Mouse (Mus musculus) midbrain, embryonic 15.5 days (tissue): ENCODE results near the gene Ctrc. TPM values are rescaled to one million over a fixed set of nuclear protein-coding genes. Genes with fewer than 3 reads are reported as not detected.

Source experiments
- ATAC-seq: fragments of 200-750 bp; cut with Nextera tagmentation; replicated peaks from 2 replicates; pipeline ENCODE4 v1.8.0; 2017; ENCODE audit warnings: moderate TSS enrichment
- H3K27ac ChIP-seq: fragments of 300-500 bp; sonication (generic); 2 replicates; pipeline ENCODE4 v1.5.1; 2015; ENCODE audit warnings: mild to moderate bottlenecking, inconsistent platforms
- H3K27me3 ChIP-seq: fragments of 300-500 bp; sonication (generic); replicated peaks from 2 replicates; pipeline ENCODE4 v1.6.1; 2015; ENCODE audit warnings: inconsistent platforms
- H3K36me3 ChIP-seq: fragments of 300-500 bp; sonication (generic); replicated peaks from 2 replicates; pipeline ENCODE4 v1.6.1; 2015; ENCODE audit warnings: inconsistent platforms
- H3K4me1 ChIP-seq: fragments of 300-500 bp; sonication (generic); 2 replicates; pipeline ENCODE4 v1.6.1; 2015; ENCODE audit warnings: inconsistent platforms
- H3K4me2 ChIP-seq: fragments of 300-500 bp; sonication (generic); 2 replicates; pipeline ENCODE4 v1.6.1; 2015; ENCODE audit warnings: inconsistent platforms, mild to moderate bottlenecking, moderate library complexity
- H3K4me3 ChIP-seq: fragments of 300-500 bp; sonication (generic); 2 replicates; pipeline ENCODE4 v1.5.1; 2015; ENCODE audit warnings: mild to moderate bottlenecking, inconsistent platforms
- H3K9ac ChIP-seq: fragments of 300-500 bp; sonication (generic); 2 replicates; pipeline ENCODE4 v1.6.1; 2015; ENCODE audit warnings: mild to moderate bottlenecking, inconsistent platforms
- H3K9me3 ChIP-seq: fragments of 300-500 bp; sonication (generic); 2 replicates; pipeline ENCODE4 v1.6.1; 2016; ENCODE audit warnings: inconsistent platforms
- WGBS: fragments of 180-500 bp; shearing (Covaris S2); methylation state at CpG from one replicate; pipeline ENCODE4 v1.1.7; 2015; ENCODE audit warnings: mixed read lengths; 5-methylcytosine and 5-hydroxymethylcytosine counted together
- polyA plus RNA-seq: library from polyadenylated mRNA; unstranded; fragments of >200 nt; fragmentation: Nextera tagmentation; extraction: Ambion mirVana; gene quantifications from 2 replicates; pipeline ENCODE4 v1.2.1, GENCODE M21; 2015

The Ctrc gene
- polyA plus RNA-seq, 1 experiment from 2014 or later = not detected

DNA sequence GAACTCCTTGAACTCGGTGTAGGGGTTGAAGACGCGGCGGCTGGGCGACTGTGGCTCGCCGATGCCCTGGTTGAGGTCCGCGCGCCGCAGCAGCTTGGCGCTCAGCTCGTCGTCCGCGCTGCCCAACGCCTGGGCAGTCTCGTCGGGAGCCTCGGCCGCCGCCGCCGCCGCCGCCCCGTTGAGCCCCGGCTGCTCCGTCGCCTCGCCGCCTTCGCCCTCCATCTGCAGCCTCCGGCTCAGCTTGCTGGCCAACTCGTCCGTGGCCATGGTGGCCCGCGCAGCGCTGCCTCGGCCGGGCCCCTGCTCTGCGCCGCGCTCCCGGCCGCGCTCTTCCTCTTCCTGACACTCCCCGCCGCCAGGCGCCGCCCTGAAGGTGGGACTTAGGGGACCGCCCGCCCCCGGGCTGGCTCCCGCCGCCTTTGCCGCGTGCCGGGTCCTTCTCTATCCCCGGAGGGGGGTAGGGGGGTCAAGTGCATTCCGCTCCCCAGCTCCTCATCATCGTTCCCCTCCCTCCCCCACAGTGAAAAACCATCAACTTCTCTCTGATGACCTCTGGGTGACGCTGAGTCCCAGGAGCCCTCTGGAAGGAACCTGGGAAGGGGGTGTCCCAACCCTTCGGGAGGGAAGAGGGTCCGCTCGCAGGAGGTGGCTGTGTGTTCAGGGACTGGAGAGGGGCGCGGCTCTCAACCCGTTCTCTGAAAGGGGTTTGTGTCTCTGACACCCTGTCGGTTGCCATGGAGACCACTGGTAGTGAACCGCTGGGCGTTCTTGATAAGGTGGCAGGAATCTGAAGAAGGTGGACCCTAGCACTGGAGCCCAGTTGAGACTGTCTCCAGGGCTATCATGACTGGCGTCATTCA, 28.7 kb upstream of the Ctrc start, which contains the start of gene Efhd2:
Gene Efhd2 (minus strand): TSS at position 320 of the 860 bp plus-strand sequence.
- peak within 1 kb of the TSS; percentile 80 for H3K4me3 ChIP-seq
- peak within 1 kb of the TSS; percentile 84 for H3K27ac ChIP-seq
- peaks cover 52% of the 10 kb centered on the region for H3K4me1 ChIP-seq
- no peaks in the 10 kb centered on the region for H3K9me3 ChIP-seq
- peak; percentile 92 for ATAC-seq
- no peaks in the 10 kb centered on the region for H3K27me3 ChIP-seq
- H3K4me2 ChIP-seq = peak within 1 kb of the TSS; percentile 74
- peak within 1 kb of the TSS; percentile 86 for H3K9ac ChIP-seq
- WGBS = under 1% methylated on average over 72 of the region's 73 CpGs
- H3K36me3 ChIP-seq = no peaks in the 10 kb centered on the region

DNA sequence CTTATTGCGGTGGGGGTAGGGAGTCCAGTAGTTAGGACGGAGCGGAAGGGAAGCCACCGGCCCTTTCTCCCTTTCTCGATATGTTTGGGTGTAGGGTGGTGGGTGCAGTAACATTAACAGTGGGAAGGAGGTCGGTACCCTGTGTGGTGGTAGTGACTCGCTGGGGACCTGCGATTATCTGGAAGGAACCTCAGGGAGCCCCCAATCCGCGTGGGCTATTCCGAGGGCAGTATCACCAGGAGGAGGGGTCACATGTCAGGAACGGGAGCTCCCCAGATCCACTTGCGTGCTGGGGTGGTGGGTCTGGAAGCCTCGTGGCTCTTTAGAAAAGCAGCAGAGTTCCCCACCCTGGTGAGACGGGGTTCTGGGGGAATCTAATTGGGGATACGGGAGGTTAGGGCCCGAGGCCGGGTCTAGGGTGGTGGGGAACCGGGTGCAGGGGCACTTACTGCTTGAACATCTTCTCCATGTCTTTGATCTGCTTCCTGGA, 28.0 kb upstream of the Ctrc start:
- H3K27me3 ChIP-seq = no peaks in the 10 kb centered on the region
- H3K4me3 ChIP-seq = peak overlapping the region; percentile 80
- H3K36me3 ChIP-seq = no peaks in the 10 kb centered on the region
- H3K9ac ChIP-seq = peak overlapping the region; percentile 86
- peak; percentile 24 for ATAC-seq
- H3K9me3 ChIP-seq = no peaks in the 10 kb centered on the region
- peak overlapping the region; percentile 74 for H3K4me2 ChIP-seq
- H3K27ac ChIP-seq = peak overlapping the region; percentile 84
- peaks cover 54% of the 10 kb centered on the region for H3K4me1 ChIP-seq
- WGBS = under 1% methylated on average over 19 of the region's 19 CpGs

DNA sequence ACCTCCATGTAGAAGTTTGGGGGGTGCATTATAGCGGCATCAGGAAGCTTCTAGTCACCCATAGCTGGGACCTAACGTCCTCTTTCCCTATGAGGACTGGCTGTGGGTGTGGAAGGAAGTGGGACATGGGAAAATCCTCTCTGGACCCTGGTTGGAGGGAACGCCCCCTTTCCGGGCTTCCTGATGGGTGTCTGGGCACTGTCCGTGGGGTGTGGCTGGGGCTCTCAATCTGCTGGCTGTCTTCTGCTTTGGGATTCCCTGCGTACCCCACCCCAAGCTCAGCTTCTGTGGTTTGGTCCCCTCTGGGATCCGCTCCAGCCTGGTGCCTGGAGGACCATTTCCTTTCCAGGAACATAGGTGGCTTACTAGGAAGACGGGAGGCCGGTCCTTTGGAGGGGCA, 26.8 kb upstream of the Ctrc start:
- Histone ChIP-seq H3K4me2 (peak overlapping the region; percentile 74), H3K27me3 (no peaks in the 10 kb centered on the region), H3K9me3 (no peaks in the 10 kb centered on the region), H3K27ac (no peak overlapping the region), H3K36me3 (no peaks in the 10 kb centered on the region), H3K4me3 (peak overlapping the region; percentile 80), H3K9ac (peak overlapping the region; percentile 86; the same call in 1 of the 2 replicates), H3K4me1 (peaks cover 59% of the 10 kb centered on the region)
- ATAC-seq = no peak
- 76% methylated on average over 9 of the region's 9 CpGs for WGBS

- H3K27ac ChIP-seq = peak overlapping the region; percentile 61
- peak overlapping the region; percentile 9; the same call in 1 of the 2 replicates for H3K9ac ChIP-seq
- H3K9me3 ChIP-seq = no peaks in the 10 kb centered on the region
- no peaks in the 10 kb centered on the region for H3K27me3 ChIP-seq
- WGBS = 44% methylated on average over 9 of the region's 9 CpGs
- H3K4me3 ChIP-seq = peak overlapping the region; percentile 80
- ATAC-seq = no peak
- peaks cover 69% of the 10 kb centered on the region for H3K4me1 ChIP-seq
- peak overlapping the region; percentile 74 for H3K4me2 ChIP-seq
- H3K36me3 ChIP-seq = no peaks in the 10 kb centered on the region
These were observed 25.8 kb upstream of the Ctrc start for GRCm38 (mm10) chr4:141871909-141872308.

DNA sequence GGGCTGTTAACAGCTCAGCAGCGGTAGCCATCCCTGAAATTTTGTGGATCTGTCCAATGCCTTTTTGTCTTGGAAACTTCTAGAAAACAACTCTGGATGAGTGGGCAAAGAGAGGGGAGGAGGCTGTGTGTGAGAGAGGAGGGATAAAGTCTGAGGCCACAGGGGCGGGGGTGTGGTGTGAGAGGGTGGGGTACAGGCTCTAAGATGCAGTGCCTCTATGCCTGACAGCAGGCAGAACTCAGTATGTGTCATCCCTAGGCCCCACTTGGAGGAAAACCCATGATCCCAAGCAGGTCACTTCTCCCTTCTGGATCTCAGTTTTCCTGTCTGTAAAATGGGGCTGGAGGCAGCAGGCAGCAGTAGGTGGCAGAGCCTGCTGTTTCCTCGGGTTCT, 25.2 kb upstream of the Ctrc start:
- H3K9me3 ChIP-seq = no peaks in the 10 kb centered on the region
- no peak overlapping the region for H3K9ac ChIP-seq
- 0 out of 2 replicates have a peak overlapping the region, but pooled peaks have one; percentile 13 for H3K27ac ChIP-seq
- WGBS = 90% methylated on average over 3 of the region's 3 CpGs
- no peak overlapping the region for H3K4me3 ChIP-seq
- H3K4me1 ChIP-seq = peaks cover 75% of the 10 kb centered on the region
- ATAC-seq = no peak
- no peaks in the 10 kb centered on the region for H3K27me3 ChIP-seq
- H3K4me2 ChIP-seq = peak overlapping the region; percentile 74
- H3K36me3 ChIP-seq = no peaks in the 10 kb centered on the region

GRCm38 (mm10) chr4:141870666-141871332, 24.6 kb upstream of the Ctrc start:
- H3K4me2 ChIP-seq = no peak overlapping the region
- no peaks in the 10 kb centered on the region for H3K36me3 ChIP-seq
- H3K27me3 ChIP-seq = no peaks in the 10 kb centered on the region
- H3K4me3 ChIP-seq = no peak overlapping the region
- H3K4me1 ChIP-seq = peaks cover 76% of the 10 kb centered on the region
- 63% methylated on average over 11 of the region's 11 CpGs for WGBS
- no peak for ATAC-seq
- H3K27ac ChIP-seq = 0 out of 2 replicates have a peak overlapping the region, but pooled peaks have one; percentile 13
- H3K9me3 ChIP-seq = no peaks in the 10 kb centered on the region
- H3K9ac ChIP-seq = no peak overlapping the region

DNA sequence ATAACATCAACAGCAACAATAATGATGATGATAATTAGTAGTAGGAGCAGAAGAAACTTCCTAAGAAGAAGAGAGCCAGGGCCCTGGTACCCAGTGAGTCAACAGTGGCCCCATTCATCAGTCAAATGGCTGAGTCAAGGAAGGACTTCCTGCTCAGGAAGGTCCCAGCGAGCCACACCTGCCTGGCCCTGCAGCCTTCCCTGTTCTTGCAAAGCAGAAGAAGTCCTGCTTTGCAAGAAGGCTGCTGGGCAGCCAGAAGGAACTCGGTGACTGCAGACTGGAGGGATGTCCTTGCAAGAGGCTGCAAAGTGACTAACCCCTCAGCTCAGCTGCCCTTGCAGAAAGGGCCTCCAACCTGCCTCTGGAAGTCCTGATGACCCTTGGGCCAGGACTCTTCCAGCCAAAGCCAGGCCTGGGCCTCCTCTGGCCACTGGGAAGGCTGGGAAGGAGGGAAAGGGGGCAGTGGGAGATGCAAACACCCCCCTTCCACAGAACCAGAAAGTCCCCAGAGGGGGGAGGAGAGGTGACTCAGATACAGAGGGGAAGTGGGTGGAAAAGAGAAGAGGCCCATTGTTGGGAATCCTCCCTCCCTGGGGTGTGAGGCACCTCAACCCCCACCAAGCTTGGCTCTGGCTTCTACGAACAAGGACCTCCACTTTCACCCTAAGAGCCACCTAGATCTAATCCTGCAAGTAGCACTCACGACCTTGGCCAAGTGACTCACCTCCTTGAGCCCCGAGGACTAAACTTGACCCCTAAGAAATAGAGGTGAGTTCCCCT, 23.5 kb upstream of the Ctrc start:
- 78% methylated on average over 5 of the region's 5 CpGs for WGBS
- Histone ChIP-seq H3K36me3 (no peaks in the 10 kb centered on the region), H3K4me2 (no peak overlapping the region), H3K9me3 (no peaks in the 10 kb centered on the region), H3K27ac (no peak overlapping the region; the same call in 1 of the 2 replicates), H3K4me1 (peaks cover 68% of the 10 kb centered on the region), H3K4me3 (no peak overlapping the region), H3K27me3 (no peaks in the 10 kb centered on the region), H3K9ac (no peak overlapping the region)
- no peak for ATAC-seq

GRCm38 (mm10) chr4:141868051-141868450, 21.9 kb upstream of the Ctrc start:
- peaks cover 57% of the 10 kb centered on the region for H3K4me1 ChIP-seq
- ATAC-seq = no peak
- WGBS = 71% methylated on average over 10 of the region's 10 CpGs

GRCm38 (mm10) chr4:141867498-141867897, 21.3 kb upstream of the Ctrc start:
- Histone ChIP-seq H3K4me3 (no peak overlapping the region), H3K9ac (0 out of 2 replicates have a peak overlapping the region, but pooled peaks have one; percentile 5), H3K27me3 (no peaks in the 10 kb centered on the region), H3K36me3 (no peaks in the 10 kb centered on the region), H3K4me1 (peaks cover 51% of the 10 kb centered on the region), H3K9me3 (no peaks in the 10 kb centered on the region), H3K4me2 (no peak overlapping the region), H3K27ac (peak overlapping the region; percentile 62)
- ATAC-seq = peak; percentile 53
- 22% methylated on average over 4 of the region's 4 CpGs for WGBS

More at GRCm38 (mm10) chr4:141868051-141868450, 21.9 kb upstream of the Ctrc start:
- H3K9me3 ChIP-seq = no peaks in the 10 kb centered on the region
- no peaks in the 10 kb centered on the region for H3K27me3 ChIP-seq
- H3K36me3 ChIP-seq = no peaks in the 10 kb centered on the region
- H3K4me2 ChIP-seq = no peak overlapping the region
- no peak overlapping the region for H3K4me3 ChIP-seq
- H3K27ac ChIP-seq = peak overlapping the region; percentile 62
- H3K9ac ChIP-seq = no peak overlapping the region

DNA sequence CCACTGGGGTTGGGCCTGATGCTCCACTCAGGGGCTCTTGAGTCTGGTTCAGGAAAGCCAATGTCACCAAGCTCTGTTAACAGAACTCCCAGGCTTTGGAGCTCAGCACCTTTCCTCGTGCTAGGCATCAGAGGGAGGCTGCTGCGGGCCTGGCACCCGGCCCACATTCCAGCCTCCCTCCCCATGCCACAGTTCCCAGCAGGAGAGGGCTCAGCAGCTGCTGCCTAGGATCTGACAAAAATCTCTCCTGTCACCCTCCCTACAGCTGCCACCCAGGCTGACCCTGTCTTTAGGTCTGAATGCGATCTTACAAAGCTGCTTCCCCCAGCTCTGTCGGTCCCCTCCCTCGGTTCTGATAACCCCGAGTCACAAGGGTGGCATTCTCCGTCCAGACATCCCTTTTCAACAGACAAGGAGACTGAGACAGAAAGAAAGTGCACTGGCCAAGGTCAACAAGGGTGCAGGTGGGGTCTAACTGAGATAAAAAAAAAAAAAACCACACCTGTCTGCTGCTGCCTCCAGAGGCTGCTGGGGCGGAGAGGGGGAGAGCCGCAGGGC, 20.9 kb upstream of the Ctrc start:
- H3K27me3 ChIP-seq = no peaks in the 10 kb centered on the region
- H3K4me2 ChIP-seq = no peak overlapping the region
- H3K4me3 ChIP-seq = no peak overlapping the region
- peaks cover 46% of the 10 kb centered on the region for H3K4me1 ChIP-seq
- no peaks in the 10 kb centered on the region for H3K36me3 ChIP-seq
- ATAC-seq = no peak
- H3K9me3 ChIP-seq = no peaks in the 10 kb centered on the region
- WGBS = 18% methylated on average over 9 of the region's 10 CpGs
- H3K9ac ChIP-seq = 0 out of 2 replicates have a peak overlapping the region, but pooled peaks have one; percentile 5
- H3K27ac ChIP-seq = peak overlapping the region; percentile 62

GRCm38 (mm10) chr4:141865600-141865999, 19.4 kb upstream of the Ctrc start:
- Histone ChIP-seq H3K27me3 (no peaks in the 10 kb centered on the region), H3K9me3 (no peaks in the 10 kb centered on the region), H3K27ac (no peak overlapping the region), H3K36me3 (0 out of 2 replicates have a peak, but pooled peaks cover 9% of the 10 kb centered on the region), H3K4me3 (no peak overlapping the region), H3K4me1 (peaks cover 32% of the 10 kb centered on the region), H3K9ac (no peak overlapping the region), H3K4me2 (no peak overlapping the region)
- ATAC-seq = no peak
- WGBS = 90% methylated on average over 5 of the region's 5 CpGs
